Mouse (Mus musculus): Measurements from ENCODE around the gene Cpxm2.

GRCm38 (mm10) chr7:132172220-132172619, 17.7 kb upstream of the Cpxm2 start:
- TF ChIP-seq CTCF (IDR thresholded peaks at IDR 0.05; ENCODE audit: low read depth) (no peak), EP300 (IDR thresholded peaks at IDR 0.05; ENCODE audit: low read depth) (no peak)

Measured in heart, postnatal 0 days (tissue).